Mouse (Mus musculus): ENCODE measurements at regions not wholly inside any gene's neighbourhood (a gene's known extent, or its start where the extent isn't known, plus 50 kb on each side); places are given as distances from the start of the nearest gene placed in this dataset.

- no peak for TF ChIP-seq CTCF (IDR thresholded peaks at IDR 0.05; ENCODE audit: low read depth, low read length)
- no peak for TF ChIP-seq EP300 (IDR thresholded peaks at IDR 0.05; ENCODE audit: insufficient read depth, low read depth, low read length)
- TF ChIP-seq POLR2A (IDR thresholded peaks at IDR 0.05; ENCODE audit: insufficient read depth, low read length), result no peak
Measured at GRCm38 (mm10) chr16:50700123-50700522, 109.2 kb upstream of the Ccdc54 start.
